Mouse (Mus musculus) urinary bladder, postnatal 14 days (tissue): ENCODE data around the gene Eepd1.

Experiments
- DNase-seq: peaks from one replicate; pipeline ENCODE4 v3.0.0; 2021; ENCODE audit warnings: low spot score

The Eepd1 gene

GRCm38 (mm10) chr9:25489221-25489960 lies 8.0 kb downstream of the Eepd1 start:
- DNase-seq, result no peak

GRCm38 (mm10) chr9:25490278-25491145 lies 9.2 kb downstream of the Eepd1 start:
- no peak for DNase-seq

- DNase-seq, result peak; percentile 46
Measured at GRCm38 (mm10) chr9:25493918-25494317, 12.6 kb downstream of the Eepd1 start.

DNA sequence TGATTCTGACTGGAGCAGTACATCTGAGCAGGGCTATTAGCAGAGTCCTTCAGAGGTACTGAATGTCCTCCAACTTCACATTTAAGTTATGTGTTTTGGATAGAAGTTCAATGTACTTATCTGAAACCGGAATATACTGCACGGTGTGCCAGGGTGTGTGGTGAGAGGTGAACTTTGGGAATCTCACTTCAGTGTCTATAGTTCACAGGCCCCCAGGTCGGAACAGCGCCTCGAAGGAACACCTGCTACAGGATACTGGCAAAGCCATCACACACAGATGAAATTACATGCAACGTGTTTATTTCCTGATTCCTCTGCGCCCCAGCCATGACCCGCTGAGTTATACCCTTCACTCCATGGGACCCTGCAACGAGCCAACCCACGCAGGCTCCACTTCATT lies 14.3 kb downstream of the Eepd1 start:
- no peak for DNase-seq

DNA sequence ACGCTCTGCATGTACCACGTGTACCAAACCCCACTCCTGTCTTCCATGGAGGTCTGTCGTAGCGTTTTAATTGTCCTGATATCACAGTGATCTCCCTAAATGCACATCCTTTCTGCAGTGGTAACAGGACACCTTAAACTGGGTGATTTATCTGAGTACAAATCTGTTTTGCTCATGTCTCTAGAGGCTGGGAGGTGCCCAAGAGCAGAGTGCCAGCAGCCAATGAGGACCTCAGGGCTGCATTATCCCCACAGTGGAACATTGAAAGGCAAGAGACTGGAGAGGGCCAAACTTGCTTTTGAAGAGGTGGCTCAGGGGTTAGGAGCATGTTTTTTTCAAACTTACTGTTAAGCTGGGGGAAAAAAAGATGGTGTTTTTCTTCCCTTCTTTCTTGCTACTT lies 14.8 kb downstream of the Eepd1 start:
- no peak for DNase-seq

- DNase-seq, result no peak
Measured at GRCm38 (mm10) chr9:25496703-25497102, 15.4 kb downstream of the Eepd1 start.

GRCm38 (mm10) chr9:25498770-25499169 lies 17.4 kb downstream of the Eepd1 start:
- DNase-seq, result peak; percentile 49

DNA sequence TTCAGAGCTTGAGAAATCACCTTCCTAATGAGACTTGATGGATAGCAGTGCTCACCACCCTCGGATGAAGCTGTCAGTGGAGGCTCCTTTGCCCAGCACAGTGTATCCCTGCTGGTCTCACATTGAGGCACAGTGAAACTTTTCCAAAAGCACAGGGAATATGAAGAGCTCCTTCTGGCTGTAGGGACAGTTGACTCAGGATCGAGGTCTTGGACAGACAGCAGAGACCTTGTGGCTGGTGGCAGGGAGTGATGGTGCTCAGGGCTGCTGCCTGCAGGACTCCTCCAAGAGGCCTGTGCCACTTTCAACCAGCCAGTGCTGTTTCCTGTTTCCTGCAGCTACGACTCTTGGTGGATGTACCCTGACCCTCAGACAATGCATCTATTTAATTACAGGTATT lies 18.0 kb downstream of the Eepd1 start:
- no peak for DNase-seq

DNA sequence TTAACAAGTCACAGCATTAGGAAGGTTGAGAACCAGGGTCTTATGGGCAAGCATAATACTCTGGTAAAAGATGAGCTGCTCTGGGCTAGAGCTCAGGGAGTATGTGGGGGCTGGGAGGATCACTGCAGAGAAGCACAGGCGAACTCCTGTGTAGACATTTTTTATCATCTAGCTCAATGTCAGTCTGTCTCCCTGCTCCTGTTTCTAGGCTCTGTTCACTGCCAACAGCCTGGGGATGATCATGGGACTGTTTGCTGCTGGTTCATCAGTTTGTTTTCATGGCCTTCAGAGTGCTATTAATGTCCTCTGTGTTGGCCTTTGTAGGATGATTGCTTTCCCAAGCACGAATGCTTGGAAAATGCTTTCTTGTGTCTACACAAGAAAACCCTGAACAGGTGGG lies 18.7 kb downstream of the Eepd1 start:
- no peak for DNase-seq

DNA sequence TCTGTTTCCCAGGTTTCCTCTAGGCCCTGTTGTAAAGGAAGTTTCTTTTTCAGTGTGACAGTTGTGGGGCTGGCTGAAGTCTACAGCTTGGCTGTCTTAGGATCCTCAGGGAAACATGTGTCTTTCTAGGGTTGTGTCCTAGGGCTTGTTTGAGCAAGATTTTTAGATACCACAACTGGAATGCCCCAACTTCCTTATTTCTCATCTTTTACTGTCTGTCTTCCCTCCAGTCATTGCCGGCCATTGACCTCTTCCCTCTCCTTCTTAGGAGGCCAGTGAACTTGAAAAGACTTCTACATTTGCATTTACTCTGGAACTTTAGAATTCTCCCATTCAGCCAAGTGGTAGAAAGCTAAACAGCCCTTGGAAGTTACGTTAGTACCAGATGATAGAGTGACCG lies 27.5 kb downstream of the Eepd1 start:
- DNase-seq, result no peak

- DNase-seq, result no peak
Measured at GRCm38 (mm10) chr9:25510572-25510971, 29.2 kb downstream of the Eepd1 start.

DNA sequence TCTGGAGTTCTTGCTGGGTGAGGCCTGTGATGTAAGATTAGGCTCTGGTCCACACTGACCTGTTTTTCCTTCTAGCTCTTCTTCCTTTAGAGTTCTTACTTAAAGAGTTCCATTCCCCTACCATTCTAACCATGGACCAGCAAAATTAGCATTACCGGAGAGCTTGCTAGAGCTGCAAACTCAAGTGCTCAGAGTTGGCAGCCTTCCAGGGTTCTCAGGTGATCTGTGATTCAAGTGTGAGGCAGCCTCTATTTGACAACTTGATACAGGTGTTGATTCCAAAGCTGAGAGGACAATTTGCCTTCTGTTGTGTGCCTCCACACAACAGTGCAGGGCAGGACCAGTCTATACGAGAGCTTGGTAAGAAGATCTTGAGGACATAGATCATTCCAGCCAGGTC lies 31.7 kb downstream of the Eepd1 start:
- DNase-seq, result peak; percentile 42

- no peak for DNase-seq
Measured at GRCm38 (mm10) chr9:25513556-25513955, 32.2 kb downstream of the Eepd1 start.

DNA sequence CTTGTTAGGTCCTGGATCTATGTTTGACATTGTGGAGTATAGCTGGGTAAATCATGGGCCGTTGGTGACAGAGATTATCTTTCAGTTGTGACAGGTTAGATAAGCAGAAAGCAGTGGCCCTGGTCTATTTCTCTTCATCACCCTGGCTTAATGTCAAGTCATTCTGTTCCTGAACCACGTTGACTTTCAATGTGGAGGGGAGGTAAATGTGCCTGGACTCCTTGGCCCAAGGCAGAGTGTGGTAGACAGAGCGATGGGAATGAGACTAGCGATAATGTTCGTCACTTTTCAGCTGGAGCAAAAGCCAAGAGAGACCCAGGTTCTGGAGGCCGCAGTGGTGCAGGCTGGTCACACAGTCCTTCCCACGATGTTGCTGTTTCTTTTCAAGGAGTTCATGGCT lies 35.3 kb downstream of the Eepd1 start:
- no peak for DNase-seq

DNA sequence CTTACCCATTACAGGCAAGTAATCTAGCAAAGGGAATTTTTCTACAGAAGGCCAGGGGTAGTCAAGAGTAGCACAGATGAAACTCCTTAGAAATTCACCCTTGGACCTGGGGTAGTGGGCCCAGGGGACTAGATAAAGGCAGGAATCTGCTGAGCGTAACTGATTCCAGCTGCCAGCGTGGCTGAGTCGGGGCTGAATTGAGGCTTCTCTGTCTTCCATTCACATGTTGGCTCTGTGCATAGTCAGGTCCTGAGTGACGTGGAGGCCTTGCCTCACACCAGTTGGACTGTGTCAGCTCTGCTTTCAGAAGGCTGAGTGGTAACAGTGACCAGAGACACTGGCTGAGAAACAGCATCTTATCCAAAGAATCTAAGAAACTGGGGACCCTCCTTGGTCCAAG lies 36.6 kb downstream of the Eepd1 start:
- no peak for DNase-seq

DNA sequence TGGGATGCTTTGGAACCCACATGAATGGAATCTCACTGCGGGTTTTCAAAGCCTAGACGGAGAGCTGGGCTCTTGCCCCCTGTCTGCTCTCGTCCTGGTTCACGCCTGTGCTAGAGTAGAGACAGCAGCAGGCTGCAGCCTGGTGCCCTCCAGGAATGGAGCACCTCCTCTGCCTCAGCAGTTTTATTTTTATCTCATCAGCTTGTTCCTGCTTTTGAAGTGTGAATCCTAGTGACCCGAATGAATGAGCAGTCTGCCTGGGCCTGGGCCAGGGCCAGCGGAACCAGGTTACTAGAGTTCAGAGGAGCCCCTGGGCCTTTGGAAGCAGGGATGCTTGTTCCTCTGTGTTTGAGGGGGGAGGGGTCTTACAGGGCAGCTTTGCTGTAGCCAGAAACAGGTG lies 37.8 kb downstream of the Eepd1 start:
- no peak for DNase-seq

DNA sequence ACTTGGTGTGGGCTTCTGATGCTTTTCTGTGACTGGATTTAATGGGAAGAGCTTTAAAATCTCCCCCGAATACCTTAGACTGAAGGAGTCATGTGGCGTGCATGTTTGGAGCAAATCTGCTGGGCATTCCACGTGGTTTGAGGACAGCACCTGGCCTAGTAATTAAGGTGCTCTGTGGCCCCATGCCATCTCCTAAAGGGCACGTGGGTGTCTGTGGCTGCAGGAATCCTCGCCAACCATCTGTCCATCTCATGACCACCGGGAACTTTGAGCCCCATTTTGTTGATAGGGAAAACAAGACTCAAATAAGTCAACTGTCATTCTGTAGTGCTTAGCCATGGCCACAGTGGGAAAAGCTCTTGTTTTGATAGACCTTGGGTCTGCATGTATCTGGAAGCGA lies 39.5 kb downstream of the Eepd1 start:
- DNase-seq, result no peak

DNA sequence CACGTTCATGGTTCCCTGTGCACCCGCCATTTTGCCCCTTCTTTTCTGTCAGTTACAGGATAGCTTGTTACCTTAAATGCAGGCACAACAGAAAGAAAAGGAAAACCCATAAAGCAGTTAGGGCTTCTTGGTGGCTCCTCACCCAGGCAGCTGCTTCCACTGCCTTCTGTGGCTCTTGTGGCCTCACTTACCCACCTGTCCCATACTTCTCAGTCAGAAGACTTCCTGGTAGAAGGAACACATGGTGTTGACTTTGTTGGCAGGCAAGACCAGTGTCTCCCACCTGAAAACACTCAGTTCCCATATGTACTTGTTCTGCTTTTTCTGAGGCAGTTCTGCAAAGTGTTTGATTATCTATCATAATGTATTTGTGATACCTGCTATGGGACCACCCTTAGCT lies 40.5 kb downstream of the Eepd1 start:
- DNase-seq, result no peak

DNA sequence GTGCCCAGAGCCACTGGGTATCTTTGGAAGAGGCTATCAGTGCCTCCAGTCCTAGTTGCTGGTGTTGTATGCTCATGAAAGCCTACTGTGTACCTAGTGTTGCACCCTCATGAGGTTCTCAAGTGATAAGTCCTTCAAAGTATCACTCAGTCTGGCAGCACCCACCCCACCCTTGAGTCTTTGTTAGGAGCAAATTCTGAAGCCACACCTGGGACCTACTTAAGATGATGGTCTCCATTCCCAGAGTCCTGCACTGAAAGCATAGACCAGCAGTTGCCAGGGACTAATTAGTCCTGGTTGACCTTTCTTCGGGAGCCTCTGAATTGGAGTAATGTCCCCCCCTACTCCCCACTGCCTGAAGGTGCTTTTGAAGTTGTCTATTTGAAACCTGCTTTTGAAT lies 45.2 kb downstream of the Eepd1 start:
- DNase-seq, result no peak

DNA sequence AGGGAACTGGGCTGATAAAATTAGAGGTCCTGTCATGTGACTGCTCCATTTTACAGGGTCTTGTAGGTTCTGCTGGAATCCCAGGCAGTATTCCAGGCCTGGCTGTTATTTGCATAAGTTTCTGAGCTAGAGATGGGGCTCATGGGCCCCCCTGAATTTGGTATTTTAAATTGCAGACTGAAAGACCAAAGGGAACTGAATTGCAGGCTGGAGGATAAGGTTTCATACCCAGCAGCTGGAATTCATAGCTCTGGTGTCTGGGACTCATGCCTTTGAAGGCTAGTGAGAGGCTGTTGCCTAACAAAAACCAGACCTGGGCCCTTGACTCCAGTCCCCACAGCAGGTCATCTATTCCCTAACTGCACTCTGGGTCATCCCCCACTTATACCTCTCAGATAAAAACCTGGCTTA lies 45.6 kb downstream of the Eepd1 start:
- DNase-seq, result no peak

- no peak for DNase-seq
Measured at GRCm38 (mm10) chr9:25527359-25528038, 46.2 kb downstream of the Eepd1 start.

- DNase-seq, result no peak
Measured at GRCm38 (mm10) chr9:25531627-25532026, 50.3 kb downstream of the Eepd1 start.

- DNase-seq, result no peak
Measured at GRCm38 (mm10) chr9:25532105-25532504, 50.8 kb downstream of the Eepd1 start.
